Mouse (Mus musculus): ENCODE measurements around the gene Tsr2.

The Tsr2 gene

DNA sequence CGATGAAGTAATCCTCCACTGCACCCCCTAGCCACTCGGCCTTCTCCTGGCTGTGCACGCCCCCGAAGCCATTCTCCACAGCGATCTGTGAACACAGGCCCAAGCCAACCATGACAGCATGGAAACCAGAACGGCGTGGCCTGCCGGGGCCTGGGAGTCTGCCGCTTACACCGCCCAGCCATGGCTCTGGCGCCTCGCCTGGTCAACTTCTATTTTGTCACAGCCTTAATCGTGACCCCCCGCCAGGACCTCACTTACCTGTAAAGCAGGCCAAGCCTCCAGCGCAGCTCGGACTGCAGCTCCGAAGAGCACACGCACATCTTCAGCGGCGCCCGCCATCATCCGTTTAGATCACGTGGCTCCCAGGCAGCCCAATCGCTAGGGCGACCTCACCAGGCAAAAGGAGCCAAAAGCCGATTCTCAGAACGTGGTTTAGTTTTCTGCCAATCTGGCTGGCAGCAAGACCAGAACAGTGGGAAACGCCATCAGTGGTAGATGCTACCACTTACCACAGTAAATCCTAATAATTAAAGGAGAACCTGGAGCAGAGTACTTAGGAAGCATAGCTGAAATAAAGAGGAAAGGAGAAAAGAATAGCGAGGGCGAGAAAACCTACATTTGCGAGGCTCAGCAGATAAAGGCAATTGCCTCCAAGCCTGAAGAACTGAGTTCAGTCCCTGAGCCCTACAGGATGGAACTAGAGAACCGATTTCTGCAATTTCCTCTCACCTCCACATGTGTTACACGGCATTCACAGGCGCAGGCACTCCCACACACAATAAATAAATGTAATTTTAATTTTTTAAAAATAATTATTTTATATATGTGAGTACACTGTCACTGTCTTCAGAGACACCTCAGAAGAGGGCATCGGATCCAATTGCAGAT lies at the start of gene Tsr2:
Gene Tsr2 (minus strand): TSS at position 373 of the 888 bp plus-strand sequence.
- peak; percentile 53 for DNase-seq (ENCODE audit: low read depth, low spot score)

DNA sequence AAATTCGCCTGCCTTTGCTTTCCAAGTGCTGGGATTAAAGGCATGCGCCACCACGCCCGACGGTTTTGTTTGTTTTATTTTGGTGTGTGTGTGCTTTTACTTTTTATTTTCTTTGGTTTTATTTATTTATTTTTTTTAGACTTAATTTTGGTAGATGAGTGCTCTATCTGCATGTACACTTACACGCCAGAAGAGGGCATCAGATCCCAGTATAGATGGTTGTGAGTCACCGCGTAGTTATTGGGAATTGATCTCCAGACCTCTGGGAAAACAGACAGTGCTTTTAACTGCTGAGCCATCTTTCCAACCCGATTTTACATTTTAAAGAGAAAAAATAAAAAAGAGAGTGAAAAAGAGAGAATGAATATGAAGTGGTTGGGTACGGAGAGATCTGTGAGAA lies 36.4 kb upstream of the Tsr2 start:
- DNase-seq (ENCODE audit: low read depth, low spot score) = peak; percentile 3

DNA sequence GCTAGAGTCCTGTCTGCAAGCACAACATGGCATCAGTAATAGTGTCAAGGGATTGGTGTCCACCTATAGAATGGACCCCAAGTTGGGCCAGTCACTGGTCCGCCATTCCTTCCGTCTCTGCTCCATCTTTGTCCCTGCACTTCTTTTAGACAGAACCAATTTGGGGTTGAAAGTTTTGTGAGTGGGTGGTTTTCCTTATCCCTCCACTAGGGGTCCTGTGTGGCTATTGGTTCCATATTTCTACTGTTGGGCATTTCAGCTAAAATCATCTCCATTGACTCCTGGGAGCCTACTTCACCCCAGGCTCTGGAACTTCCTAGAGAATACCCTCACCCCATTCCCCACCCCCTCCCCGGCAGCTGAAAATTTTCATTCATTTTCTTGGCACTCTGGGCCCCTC lies 34.1 kb upstream of the Tsr2 start:
- DNase-seq (ENCODE audit: low read depth, low spot score) = no peak

DNA sequence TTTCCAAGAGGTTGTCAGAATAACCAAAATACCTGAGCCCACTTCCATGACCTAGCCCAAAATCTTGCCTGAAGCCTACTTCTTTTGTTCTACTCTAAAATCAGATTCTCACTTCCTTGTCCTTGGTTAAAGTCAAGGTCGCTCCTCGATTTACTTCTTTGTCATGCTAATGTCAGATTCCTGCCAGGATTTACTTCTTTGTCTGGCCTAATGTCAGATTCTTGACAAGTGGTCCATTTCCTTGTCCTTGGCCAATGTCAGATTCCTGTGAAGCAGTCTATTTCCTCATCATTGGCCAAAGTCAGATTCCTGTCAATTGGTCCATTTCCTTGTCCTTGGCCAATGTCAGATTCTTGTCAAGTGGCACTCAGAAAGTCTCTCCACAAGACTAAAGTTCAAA lies 27.6 kb upstream of the Tsr2 start:
- no peak for DNase-seq (ENCODE audit: low read depth, low spot score)

DNA sequence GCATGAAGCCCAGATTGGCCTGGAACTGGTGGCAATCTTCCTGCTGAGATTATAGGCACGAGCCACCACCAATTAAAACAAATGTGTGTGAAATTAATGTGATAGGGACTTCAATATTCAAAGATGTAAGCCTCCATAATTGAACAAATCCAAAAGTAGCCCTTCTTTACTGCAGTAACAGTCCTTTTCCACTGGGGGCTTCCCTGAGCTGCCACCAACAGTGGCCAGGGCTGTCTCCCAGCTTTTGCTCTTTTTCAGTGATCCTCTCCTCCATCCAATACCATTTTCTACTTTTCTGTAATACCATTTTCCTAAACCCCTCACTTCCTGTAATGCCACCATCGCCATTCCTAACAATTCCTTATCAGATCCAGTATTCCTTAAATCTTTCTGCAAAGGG lies 21.1 kb upstream of the Tsr2 start:
- DNase-seq (ENCODE audit: low read depth, low spot score) = no peak

DNA sequence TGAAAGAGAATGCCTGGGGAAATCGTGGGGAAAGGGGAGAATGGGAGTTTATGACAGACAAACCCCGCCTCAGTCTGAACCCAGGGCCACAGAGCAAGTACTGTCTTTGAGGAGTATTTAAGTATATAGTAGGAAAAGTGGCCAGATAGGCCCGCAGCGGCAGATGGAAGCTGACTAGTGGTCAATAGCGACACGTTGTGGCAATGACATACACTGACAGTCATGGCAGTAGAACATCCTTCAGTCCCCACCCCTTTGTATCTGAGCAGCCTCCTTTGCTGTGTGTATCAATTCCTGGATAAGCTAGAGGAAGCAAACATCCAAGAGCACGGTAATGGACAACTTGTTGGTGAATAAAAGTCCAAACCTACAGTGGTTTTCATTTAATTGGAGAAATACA lies 20.5 kb upstream of the Tsr2 start:
- peak; percentile 29 for DNase-seq (ENCODE audit: low read depth, low spot score)

DNA sequence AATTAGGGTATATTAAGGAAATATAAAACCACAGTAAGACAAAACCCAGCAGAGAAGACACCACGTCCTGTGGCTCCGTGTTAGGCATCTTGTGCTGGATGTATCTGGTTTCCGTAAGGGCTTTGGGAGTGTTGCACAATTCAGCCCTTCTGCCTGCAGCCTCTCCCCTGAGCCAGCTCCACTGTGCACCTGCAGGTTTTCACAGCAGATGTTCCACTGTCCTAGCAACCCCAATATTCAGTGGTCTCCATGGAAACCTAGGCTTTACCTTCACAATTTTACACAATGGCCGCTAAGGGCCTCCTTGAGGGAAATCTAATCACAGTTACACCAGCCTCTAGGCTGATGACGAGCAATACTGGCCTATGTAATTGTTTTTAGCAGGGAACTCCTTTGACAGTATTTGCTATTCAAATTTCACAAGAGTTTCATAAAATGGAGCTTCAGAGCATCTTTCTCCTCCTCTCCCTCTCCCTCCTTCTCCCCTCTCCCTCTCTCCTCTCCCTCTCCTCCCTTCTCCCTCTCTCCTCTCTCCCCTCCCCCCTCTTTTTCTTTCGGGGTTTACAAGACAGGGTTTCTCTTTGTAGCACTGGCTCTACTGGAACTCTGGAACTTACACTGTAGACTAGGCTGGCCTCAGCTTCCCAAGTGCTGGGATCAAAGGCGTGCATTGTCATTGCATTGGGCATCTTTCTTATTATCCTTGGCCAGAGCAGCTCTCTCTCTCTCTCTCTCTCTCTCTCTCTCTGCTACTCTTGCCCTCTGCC lies 11.1 kb upstream of the Tsr2 start:
- DNase-seq (ENCODE audit: low read depth, low spot score) = peak; percentile 2

DNA sequence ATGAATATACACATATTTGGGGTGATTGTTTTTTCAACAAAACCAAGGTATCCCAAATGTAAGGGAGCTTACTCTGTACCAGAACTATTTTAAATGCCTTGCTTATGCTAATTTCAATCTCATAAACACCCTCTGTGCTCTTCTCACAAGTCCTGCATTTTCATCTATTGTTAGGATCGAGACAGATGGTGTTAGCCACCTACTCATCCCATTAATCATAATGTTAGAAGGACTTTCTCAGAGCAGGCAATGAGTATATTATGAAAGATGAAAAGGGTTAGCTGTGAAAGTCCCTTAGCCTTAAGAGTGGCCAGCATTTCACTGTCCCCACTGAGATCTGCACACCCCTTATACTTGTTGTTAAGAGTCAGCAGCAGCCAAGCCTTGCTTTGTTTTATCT lies 8.9 kb downstream of the Tsr2 start:
- no peak for DNase-seq (ENCODE audit: low read depth, low spot score)

DNA sequence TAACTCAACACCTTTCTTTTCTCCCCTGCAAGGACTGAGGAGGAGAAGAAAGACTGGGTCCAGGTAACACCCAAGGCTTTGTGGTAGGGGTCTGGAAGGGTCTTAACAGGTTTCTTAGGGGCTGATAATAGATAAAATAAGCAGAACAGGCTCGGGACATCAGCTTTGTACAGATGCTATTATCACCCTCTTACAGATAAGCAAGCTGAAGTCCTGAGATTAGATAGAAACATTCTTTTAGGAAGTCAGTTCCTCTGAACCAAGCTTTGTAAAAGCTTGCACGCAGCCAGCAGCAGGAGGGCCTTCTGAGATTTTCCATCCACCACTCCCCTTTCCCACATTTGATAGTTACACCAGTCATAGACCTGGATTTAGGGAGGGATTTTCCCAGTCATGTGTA lies 10.7 kb downstream of the Tsr2 start:
- no peak for DNase-seq (ENCODE audit: low read depth, low spot score)

DNA sequence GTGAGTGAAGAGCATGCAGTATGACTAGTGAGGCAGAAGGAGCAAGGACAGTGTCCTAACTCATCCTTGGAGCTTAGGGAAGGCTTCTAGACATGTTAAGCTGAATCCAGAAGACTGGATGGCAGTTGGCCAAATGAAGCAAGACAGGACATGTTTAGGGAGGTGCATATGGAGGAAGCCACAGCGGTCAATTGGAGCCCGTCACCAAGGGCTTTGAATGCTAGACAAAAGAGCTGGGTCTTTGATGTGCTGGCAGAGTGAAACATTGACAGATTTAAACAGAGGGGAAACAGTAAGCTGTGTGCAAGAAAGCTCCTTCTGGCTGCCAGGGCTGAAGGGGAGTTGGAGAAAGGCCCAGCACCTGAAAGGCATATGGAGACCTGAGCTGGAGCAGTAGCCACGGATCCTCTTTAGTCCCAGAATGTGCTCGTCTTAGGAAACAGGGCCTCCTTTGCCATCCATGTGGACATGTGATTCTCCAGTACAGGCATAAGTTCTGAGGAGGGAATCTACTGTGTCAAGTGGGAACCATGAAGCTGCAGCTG lies 19.3 kb downstream of the Tsr2 start:
- DNase-seq (ENCODE audit: low read depth, low spot score) = no peak

DNA sequence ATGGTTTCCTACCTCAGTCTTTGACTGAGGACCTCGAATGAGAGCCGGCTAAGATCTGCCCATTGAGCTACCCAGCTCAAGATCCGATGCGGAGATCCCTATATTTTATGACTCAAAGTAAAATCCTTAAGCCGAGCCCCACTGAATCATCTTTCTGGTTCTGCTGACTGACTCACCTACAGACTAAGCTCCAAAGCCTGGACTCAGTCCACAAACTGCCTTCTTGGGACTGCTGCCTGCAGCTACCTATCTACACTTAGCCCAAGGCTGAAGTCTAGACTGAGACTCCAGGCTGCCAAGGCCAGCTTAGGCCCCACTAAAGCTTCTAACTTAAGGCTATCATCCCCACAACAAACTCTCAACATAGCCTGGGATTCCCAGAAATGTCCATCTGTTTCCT lies 20.3 kb downstream of the Tsr2 start:
- DNase-seq (ENCODE audit: low read depth, low spot score) = no peak

DNA sequence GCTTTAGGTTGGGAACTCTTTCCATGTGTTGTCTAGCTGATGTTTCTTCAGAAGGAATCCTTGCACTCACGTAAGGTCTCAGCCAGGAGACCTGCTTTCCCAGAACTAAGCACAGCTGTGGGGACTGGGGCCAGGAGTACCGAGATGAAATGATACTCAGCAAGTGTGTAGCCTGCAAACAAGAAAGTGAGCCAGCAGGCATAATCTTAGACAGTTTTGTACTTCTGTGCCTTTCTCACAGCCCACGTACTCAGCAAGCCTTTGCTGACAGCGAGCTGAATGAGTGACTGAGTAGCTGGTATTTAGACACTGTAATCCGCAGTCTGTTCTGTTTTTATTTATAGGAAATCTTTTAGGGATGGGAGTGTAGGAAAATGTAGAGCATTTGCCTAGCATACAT lies 28.5 kb downstream of the Tsr2 start:
- no peak for DNase-seq (ENCODE audit: low read depth, low spot score)

DNA sequence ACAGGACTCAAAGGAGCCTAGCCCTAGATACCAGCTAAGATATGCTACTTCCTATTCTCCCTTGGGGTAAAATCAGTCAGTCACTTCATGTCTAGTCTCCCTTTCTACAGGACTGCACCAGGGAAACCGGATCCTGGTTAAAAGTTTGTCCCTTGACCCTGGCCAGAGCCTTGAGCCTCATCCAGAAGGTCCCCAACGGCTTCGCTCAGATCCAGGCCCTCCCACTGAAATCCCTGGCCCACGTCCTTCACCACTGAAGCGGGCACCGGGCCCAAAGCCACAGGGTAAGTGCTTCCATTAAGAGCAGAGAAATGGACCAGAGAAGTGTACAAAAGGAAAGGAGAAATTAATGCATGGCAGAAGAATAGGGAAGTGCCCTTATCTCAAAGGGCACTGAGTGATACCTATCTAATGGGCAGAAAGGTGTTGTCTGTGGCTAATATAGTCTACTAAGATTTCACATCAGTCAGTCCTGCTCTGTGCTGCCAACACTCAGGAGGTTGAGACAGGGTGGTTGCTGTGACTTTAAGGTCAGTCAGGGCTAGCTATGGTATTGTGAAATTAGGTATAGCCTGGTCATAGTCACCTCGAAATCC lies 30.2 kb downstream of the Tsr2 start:
- no peak for DNase-seq (ENCODE audit: low read depth, low spot score)

DNA sequence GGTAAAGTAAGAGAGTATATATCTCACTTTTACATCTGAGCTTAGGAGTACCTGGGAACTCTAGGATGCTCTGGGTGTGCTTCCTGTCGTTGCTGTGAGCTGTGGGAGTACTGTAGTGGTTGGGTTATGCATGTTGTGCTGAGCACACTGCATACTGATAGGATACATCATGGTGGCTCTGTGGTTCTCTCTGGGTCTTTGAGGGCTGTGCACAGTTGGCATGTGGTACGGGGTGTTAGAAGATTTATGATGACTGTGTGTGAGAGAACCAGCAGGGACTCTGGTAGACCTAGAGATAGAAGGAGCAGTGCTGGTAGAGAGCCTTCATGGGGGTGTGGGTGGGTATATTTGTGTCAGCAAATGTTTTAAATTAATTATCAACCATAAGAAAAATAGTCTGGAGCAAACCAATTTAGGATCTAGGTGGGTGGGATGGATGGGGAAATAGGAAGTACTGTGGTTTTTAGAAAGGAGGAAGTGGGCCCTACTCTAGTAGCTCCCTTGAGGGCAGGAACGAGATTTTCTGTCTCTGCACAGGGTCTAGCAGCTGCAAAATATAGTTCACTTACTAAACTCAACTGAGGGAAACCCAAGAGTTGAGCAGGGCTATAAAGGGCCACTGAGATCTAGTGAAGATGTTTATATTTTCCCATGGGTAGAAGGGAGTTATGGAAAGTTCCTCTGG lies 34.6 kb downstream of the Tsr2 start:
- DNase-seq (ENCODE audit: low read depth, low spot score) = no peak

DNA sequence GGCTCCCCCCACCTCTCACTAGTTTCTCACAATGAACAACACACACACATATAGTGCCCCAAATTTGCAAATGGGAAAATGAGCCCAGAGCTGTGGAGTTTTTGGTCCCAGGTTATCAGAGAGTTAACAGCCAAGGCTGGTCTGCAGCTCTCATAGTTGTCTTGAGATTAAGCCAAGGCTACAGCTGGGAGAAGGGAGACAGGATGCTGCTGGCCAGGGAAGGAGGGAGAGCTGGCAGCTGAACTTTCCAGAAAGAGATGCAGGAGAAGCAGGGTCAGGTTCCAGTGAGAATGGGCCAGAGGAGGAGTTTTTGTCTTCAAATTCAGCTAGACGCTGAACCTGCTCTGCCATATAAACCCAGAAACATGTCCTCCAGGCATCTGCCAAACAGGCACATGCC lies 37.0 kb downstream of the Tsr2 start:
- peak; percentile 18 for DNase-seq (ENCODE audit: low read depth, low spot score)

DNA sequence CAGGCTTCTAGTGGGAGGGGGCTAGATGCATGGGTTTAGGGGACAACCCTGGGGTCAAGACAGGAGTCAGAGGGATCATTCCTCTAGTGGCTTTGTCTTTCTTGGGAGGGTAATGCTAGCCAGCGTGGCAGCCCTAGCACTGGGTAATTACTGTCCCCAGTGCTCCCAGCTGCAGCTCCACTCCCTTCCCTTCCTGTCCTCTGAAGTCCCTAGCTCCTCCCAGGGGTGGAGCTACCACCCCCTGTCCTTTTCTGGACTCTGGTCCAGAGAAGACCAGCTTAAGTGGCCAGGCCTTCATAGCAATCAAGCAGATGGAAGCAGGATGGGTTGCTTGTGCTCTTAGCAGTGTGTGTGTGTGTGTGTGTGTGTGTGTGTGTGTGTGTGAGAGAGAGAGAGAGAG lies 40.8 kb downstream of the Tsr2 start:
- DNase-seq (ENCODE audit: low read depth, low spot score) = peak; percentile 40

DNA sequence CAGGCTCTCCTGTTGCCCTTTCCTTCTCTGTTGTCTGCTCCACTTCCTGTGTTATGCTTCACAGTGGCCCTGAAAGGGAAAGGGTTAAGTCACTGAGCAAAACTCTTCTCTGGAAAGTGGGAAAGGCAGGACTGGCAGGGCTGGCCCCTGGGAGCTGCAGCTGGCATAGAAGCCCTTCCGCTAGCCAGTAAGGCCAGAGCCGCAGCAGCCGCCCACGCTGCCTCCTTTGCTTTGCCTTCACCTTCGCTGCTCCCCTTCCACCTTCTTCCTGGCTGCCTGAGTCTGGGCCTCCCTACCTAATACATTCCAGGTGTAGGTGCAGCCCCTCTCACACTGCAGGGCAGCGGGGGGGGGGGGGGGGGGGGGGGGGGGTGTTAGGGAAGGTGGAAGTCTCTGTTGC lies 41.9 kb downstream of the Tsr2 start:
- DNase-seq (ENCODE audit: low read depth, low spot score) = no peak

DNA sequence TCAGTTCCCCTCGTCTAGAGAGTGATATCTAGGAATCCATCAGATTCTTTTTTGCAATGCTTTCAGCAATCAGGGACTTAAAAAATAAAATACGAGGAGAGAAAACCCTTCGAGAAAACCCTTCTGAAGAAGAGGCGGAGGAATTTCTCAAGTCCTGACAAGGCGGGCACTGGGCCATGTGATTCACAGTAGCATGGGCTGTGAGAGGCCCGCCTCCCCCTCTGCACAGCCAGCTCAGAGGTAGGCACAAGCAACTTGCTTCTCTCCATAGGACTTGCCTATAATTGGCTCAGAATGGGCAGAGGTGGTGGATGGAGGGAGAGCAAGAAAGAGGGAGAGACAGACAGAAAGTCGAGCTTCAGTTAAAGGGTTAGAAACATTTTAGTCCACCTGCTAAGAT lies 46.0 kb downstream of the Tsr2 start:
- no peak for DNase-seq (ENCODE audit: low read depth, low spot score)

DNA sequence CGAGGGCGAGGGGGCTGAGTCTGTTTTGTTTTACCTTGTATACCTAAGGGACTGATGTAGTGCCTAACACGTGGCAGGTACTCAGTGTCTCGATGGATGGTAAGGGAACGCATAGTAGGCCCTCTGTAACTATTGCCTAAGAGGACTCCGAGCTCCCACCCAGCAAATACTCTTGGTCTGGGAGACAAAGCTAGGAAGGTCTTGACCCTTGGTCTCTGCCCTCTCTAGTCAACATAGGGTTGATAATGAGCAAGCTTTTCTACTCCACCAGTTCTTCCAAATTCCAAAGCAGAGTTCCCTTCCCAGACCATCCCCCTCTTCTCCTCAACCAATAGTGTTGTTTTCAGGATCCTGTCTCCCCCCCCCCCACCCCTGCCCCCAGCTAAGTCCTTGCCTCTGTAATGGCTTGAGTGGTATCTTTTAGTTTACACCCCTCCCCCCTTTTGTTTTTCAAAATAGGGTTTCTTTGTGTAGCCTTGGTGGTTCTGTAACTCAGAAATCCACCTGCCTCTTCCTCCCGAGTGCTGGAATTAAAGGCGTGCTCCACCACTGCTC lies 46.6 kb downstream of the Tsr2 start:
- no peak for DNase-seq (ENCODE audit: low read depth, low spot score)

DNA sequence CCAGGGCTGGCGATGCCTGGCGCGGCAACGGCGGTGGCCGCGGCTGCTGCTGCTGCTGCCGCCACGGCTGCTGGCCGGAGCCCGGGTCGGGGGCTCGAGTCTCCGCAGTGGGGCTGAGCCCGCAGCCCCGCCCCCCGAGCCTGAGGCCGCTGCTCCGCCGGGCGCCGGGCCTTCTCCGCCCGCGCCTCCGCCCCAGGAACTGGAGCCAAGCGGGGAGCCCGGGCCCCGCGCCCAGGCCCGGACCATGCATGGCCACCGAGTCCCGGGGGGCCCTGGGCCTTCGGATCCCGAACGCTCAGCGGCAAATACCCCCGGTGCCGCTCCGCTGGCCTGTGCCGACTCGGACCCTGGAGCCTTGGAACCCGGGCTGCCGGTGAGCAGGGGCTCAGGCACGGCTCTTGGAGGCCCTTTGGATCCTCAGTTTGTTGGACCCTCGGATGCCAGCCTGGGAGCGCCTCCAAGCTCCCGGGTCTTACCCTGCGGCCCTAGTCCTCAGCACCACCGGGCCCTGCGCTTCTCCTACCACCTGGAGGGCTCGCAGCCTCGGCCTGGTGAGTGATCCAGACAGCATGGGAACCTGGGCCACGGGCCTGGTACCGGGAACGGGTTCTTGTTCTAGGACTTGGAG lies 48.8 kb downstream of the Tsr2 start:
- no peak for DNase-seq (ENCODE audit: low read depth, low spot score)

Measured in skeletal muscle tissue, adult 2 months (tissue).